Mouse (Mus musculus): ENCODE measurements around the gene Lrrc20. TPM values are rescaled to one million over a fixed set of nuclear protein-coding genes. Genes with fewer than 3 reads are reported as not detected.

Gene Lrrc20
- polyA plus RNA-seq, 1 experiment, result 7.4 TPM

- Histone ChIP-seq H3K27me3 (ENCODE audit: control insufficient read depth, insufficient read depth, low read length) (no peaks in the 10 kb centered on the region), H3K27ac (ENCODE audit: insufficient read depth, low read depth, low read length) (no peak overlapping the region), H3K4me1 (ENCODE audit: control insufficient read depth, insufficient read depth, insufficient read length, low read length) (no peaks in the 10 kb centered on the region), H3K36me3 (ENCODE audit: control insufficient read depth, insufficient read depth, low read length) (no peaks in the 10 kb centered on the region), H3K4me3 (ENCODE audit: low read depth, low read length) (no peak overlapping the region)
- WGBS, result 87% methylated on average over 8 of the region's 8 CpGs
- no peak for TF ChIP-seq POLR2A (IDR thresholded peaks at IDR 0.05; ENCODE audit: low read depth, low read length)
- TF ChIP-seq CTCF (IDR thresholded peaks at IDR 0.05; ENCODE audit: extremely low read depth, insufficient read length, insufficient replicate concordance, low read depth, low read length), result no peak
Measured at GRCm38 (mm10) chr10:61486551-61487339, 11.1 kb downstream of the Lrrc20 start.

GRCm38 (mm10) chr10:61488522-61489110, 13.0 kb downstream of the Lrrc20 start:
- 74% methylated on average over 6 of the region's 6 CpGs for WGBS
- Histone ChIP-seq H3K4me3 (ENCODE audit: low read depth, low read length) (no peak overlapping the region), H3K27ac (ENCODE audit: insufficient read depth, low read depth, low read length) (no peak overlapping the region), H3K4me1 (ENCODE audit: control insufficient read depth, insufficient read depth, insufficient read length, low read length) (no peaks in the 10 kb centered on the region), H3K27me3 (ENCODE audit: control insufficient read depth, insufficient read depth, low read length) (no peaks in the 10 kb centered on the region), H3K36me3 (ENCODE audit: control insufficient read depth, insufficient read depth, low read length) (no peaks in the 10 kb centered on the region)
- TF ChIP-seq POLR2A (IDR thresholded peaks at IDR 0.05; ENCODE audit: low read depth, low read length) (no peak), CTCF (IDR thresholded peaks at IDR 0.05; ENCODE audit: extremely low read depth, insufficient read length, insufficient replicate concordance, low read depth, low read length) (no peak)

GRCm38 (mm10) chr10:61491573-61491972, 16.0 kb downstream of the Lrrc20 start:
- TF ChIP-seq POLR2A (IDR thresholded peaks at IDR 0.05; ENCODE audit: low read depth, low read length) (no peak), CTCF (IDR thresholded peaks at IDR 0.05; ENCODE audit: extremely low read depth, insufficient read length, insufficient replicate concordance, low read depth, low read length) (no peak)
- H3K4me1 ChIP-seq (ENCODE audit: control insufficient read depth, insufficient read depth, insufficient read length, low read length), result peaks cover 1% of the 10 kb centered on the region; the same call in 1 of the 2 replicates
- 17% methylated on average over 8 of the region's 8 CpGs for WGBS
- no peaks in the 10 kb centered on the region for H3K36me3 ChIP-seq (ENCODE audit: control insufficient read depth, insufficient read depth, low read length)
- no peaks in the 10 kb centered on the region for H3K27me3 ChIP-seq (ENCODE audit: control insufficient read depth, insufficient read depth, low read length)
- no peak overlapping the region for H3K27ac ChIP-seq (ENCODE audit: insufficient read depth, low read depth, low read length)
- no peak overlapping the region for H3K4me3 ChIP-seq (ENCODE audit: low read depth, low read length)

GRCm38 (mm10) chr10:61492040-61492439, 16.4 kb downstream of the Lrrc20 start:
- Histone ChIP-seq H3K27me3 (ENCODE audit: control insufficient read depth, insufficient read depth, low read length) (no peaks in the 10 kb centered on the region), H3K4me1 (ENCODE audit: control insufficient read depth, insufficient read depth, insufficient read length, low read length) (peaks cover 1% of the 10 kb centered on the region; the same call in 1 of the 2 replicates), H3K36me3 (ENCODE audit: control insufficient read depth, insufficient read depth, low read length) (no peaks in the 10 kb centered on the region), H3K4me3 (ENCODE audit: low read depth, low read length) (no peak overlapping the region), H3K27ac (ENCODE audit: insufficient read depth, low read depth, low read length) (no peak overlapping the region)
- TF ChIP-seq POLR2A (IDR thresholded peaks at IDR 0.05; ENCODE audit: low read depth, low read length) (no peak), CTCF (IDR thresholded peaks at IDR 0.05; ENCODE audit: extremely low read depth, insufficient read length, insufficient replicate concordance, low read depth, low read length) (peak; percentile 83)
- WGBS, result 7% methylated on average over 11 of the region's 11 CpGs

- WGBS, result 80% methylated on average over 4 of the region's 4 CpGs
- Histone ChIP-seq H3K27me3 (ENCODE audit: control insufficient read depth, insufficient read depth, low read length) (no peaks in the 10 kb centered on the region), H3K4me1 (ENCODE audit: control insufficient read depth, insufficient read depth, insufficient read length, low read length) (peaks cover 1% of the 10 kb centered on the region; the same call in 1 of the 2 replicates), H3K36me3 (ENCODE audit: control insufficient read depth, insufficient read depth, low read length) (no peaks in the 10 kb centered on the region), H3K27ac (ENCODE audit: insufficient read depth, low read depth, low read length) (no peak overlapping the region), H3K4me3 (ENCODE audit: low read depth, low read length) (no peak overlapping the region)
- TF ChIP-seq POLR2A (IDR thresholded peaks at IDR 0.05; ENCODE audit: low read depth, low read length), result no peak
- TF ChIP-seq CTCF (IDR thresholded peaks at IDR 0.05; ENCODE audit: extremely low read depth, insufficient read length, insufficient replicate concordance, low read depth, low read length), result no peak
Measured at GRCm38 (mm10) chr10:61495461-61495860, 19.9 kb downstream of the Lrrc20 start.

GRCm38 (mm10) chr10:61496231-61496630, 20.6 kb downstream of the Lrrc20 start:
- H3K36me3 ChIP-seq (ENCODE audit: control insufficient read depth, insufficient read depth, low read length), result no peaks in the 10 kb centered on the region
- WGBS, result 78% methylated on average over 9 of the region's 9 CpGs
- peaks cover 1% of the 10 kb centered on the region; the same call in 1 of the 2 replicates for H3K4me1 ChIP-seq (ENCODE audit: control insufficient read depth, insufficient read depth, insufficient read length, low read length)
- H3K27me3 ChIP-seq (ENCODE audit: control insufficient read depth, insufficient read depth, low read length), result no peaks in the 10 kb centered on the region
- no peak overlapping the region for H3K27ac ChIP-seq (ENCODE audit: insufficient read depth, low read depth, low read length)
- H3K4me3 ChIP-seq (ENCODE audit: low read depth, low read length), result no peak overlapping the region
- TF ChIP-seq CTCF (IDR thresholded peaks at IDR 0.05; ENCODE audit: extremely low read depth, insufficient read length, insufficient replicate concordance, low read depth, low read length), result no peak
- TF ChIP-seq POLR2A (IDR thresholded peaks at IDR 0.05; ENCODE audit: low read depth, low read length), result no peak

Data from small intestine, adult 2 months (tissue).